Mouse (Mus musculus) stomach, embryonic 14.5 days (tissue): Measurements from ENCODE around the gene Ap1g1. TPM values are rescaled to one million over a fixed set of nuclear protein-coding genes. Genes with fewer than 3 reads are reported as not detected.

Experiments used
- ATAC-seq: fragments of 200-750 bp; cut with Nextera tagmentation; 2 replicates; pipeline ENCODE4 v1.8.0; 2017; ENCODE audit warnings: low read depth, moderate TSS enrichment; ENCODE audit not compliant: insufficient number of reproducible peaks, insufficient read depth, low FRiP score
- H3K27ac ChIP-seq: fragments of 300-500 bp; sonication (generic); 2 replicates; pipeline ENCODE4 v1.5.1; 2014; ENCODE audit warnings: mild to moderate bottlenecking, low read length, moderate library complexity, mixed read lengths
- H3K27me3 ChIP-seq: fragments of 300-500 bp; sonication (generic); 2 replicates; pipeline ENCODE4 v1.6.1; 2014; ENCODE audit warnings: low read length, control low read depth, mixed read lengths; ENCODE audit not compliant: control insufficient read depth, insufficient read depth
- H3K36me3 ChIP-seq: fragments of 300-500 bp; sonication (generic); 2 replicates; pipeline ENCODE4 v1.6.1; 2014; ENCODE audit warnings: mild to moderate bottlenecking, control low read depth, low read length, moderate library complexity, mixed read lengths; ENCODE audit not compliant: control insufficient read depth, insufficient read depth
- H3K4me1 ChIP-seq: fragments of 300-500 bp; sonication (generic); 2 replicates; pipeline ENCODE4 v1.6.1; 2014; ENCODE audit warnings: low read length, control low read depth, mixed read lengths; ENCODE audit not compliant: control insufficient read depth, insufficient read depth
- H3K4me2 ChIP-seq: fragments of 300-500 bp; sonication (generic); replicated peaks from 2 replicates; pipeline ENCODE4 v1.6.1; 2014; ENCODE audit warnings: low read depth, low read length, control low read depth
- H3K4me3 ChIP-seq: fragments of 300-500 bp; sonication (generic); 2 replicates; pipeline ENCODE4 v1.5.1; 2014; ENCODE audit warnings: low read depth, low read length, control low read depth
- H3K9ac ChIP-seq: fragments of 300-500 bp; sonication (generic); replicated peaks from 2 replicates; pipeline ENCODE4 v1.6.1; 2014; ENCODE audit warnings: low read depth, mild to moderate bottlenecking, control low read depth, low read length, moderate library complexity, mixed read lengths
- H3K9me3 ChIP-seq: fragments of 300-500 bp; sonication (generic); 2 replicates; pipeline ENCODE4 v1.6.1; 2016; ENCODE audit warnings: low read depth, low read length, control low read depth; ENCODE audit not compliant: control insufficient read depth
- WGBS: fragments of 180-500 bp; shearing (Covaris S2); extraction: QIAGEN DNeasy Blood & Tissue Kit; methylation state at CpG from one replicate; pipeline ENCODE4 v1.1.7; 2014; 5-methylcytosine and 5-hydroxymethylcytosine counted together
- polyA plus RNA-seq: library from polyadenylated mRNA; unstranded; fragments of >200 nt; fragmentation: Nextera tagmentation; extraction: Ambion mirVana; gene quantifications from 2 replicates; pipeline ENCODE4 v1.2.1, GENCODE M21; 2014

The Ap1g1 gene
- polyA plus RNA-seq, 1 experiment from 2014 or later: 39.2 TPM

DNA sequence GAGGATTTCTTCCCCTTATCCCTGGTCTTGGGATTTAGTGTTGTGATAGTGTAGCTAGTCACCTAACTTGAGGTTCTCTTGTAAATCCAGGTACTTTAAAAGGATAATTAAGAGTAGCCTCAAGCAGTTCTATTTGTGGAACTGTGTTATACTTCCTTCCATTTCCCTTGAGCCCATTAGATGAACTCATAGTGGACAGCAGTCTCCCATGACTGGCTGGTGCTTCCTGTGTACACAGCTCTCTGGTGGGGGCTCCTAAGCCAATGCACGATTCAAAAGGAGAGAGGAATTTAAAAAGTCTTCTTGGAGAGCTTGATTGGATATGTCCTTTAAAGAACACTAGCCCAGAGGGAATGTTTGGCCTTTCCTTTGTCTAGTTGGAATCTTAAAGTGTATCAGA lies 39.6 kb downstream of the Ap1g1 start:
- H3K9me3 ChIP-seq: no peaks in the 10 kb centered on the region
- no peaks in the 10 kb centered on the region for H3K36me3 ChIP-seq
- H3K27me3 ChIP-seq: no peaks in the 10 kb centered on the region
- no peak overlapping the region for H3K4me3 ChIP-seq
- H3K4me2 ChIP-seq: no peak overlapping the region
- H3K27ac ChIP-seq: no peak overlapping the region
- no peak overlapping the region for H3K9ac ChIP-seq
- 43% methylated on average over 1 of the region's 1 CpGs for WGBS
- no peak for ATAC-seq
- no peaks in the 10 kb centered on the region for H3K4me1 ChIP-seq

DNA sequence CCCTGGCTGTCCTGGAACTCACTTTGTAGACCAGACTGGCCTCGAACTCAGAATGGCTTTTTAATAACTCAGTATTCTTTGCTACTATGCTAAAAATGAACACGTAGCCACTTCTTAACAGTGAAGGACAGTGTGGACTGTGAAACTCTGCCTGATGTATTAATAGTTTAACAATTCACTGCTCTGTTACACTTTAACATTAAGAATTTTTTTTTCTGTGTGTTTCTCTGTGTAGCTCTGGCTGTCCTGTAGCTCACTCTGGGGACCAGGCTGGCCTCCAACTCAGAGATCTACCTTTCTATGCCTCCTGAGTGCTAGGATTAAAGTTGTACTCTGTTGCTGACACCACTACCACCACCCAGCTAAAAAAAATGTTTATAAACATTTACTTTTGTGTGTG lies 45.2 kb downstream of the Ap1g1 start:
- no peak overlapping the region for H3K27ac ChIP-seq
- WGBS: 89% methylated on average over 2 of the region's 2 CpGs
- no peaks in the 10 kb centered on the region for H3K27me3 ChIP-seq
- H3K4me1 ChIP-seq: no peaks in the 10 kb centered on the region
- no peak for ATAC-seq
- no peak overlapping the region for H3K4me2 ChIP-seq
- peaks cover 7% of the 10 kb centered on the region; the same call in 1 of the 2 replicates for H3K36me3 ChIP-seq
- no peak overlapping the region for H3K4me3 ChIP-seq
- H3K9ac ChIP-seq: no peak overlapping the region
- no peaks in the 10 kb centered on the region for H3K9me3 ChIP-seq

DNA sequence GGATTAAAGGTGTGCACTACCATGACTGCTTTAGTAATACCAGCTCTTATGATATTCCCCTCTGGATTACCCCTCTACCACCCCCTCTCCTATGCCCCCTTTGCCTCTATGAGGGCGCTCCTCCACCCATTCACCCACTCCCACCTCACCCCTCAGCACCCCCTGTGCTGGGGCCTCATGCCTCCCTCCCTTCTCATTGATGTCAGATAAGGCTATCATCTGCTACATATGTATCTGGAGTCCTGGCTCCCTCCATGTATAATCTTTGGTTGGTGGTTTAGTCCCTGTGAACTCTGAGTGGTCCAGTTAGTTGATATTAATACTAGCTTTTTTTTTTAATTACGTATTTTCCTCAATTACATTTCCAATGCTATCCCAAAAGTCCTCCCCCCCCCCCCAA lies 61.5 kb downstream of the Ap1g1 start:
- no peaks in the 10 kb centered on the region for H3K27me3 ChIP-seq
- ATAC-seq: no peak
- peaks cover 36% of the 10 kb centered on the region for H3K36me3 ChIP-seq
- 93% methylated on average over 2 of the region's 2 CpGs for WGBS
- no peak overlapping the region for H3K9ac ChIP-seq
- no peaks in the 10 kb centered on the region for H3K4me1 ChIP-seq
- no peaks in the 10 kb centered on the region for H3K9me3 ChIP-seq
- H3K4me2 ChIP-seq: no peak overlapping the region
- H3K27ac ChIP-seq: no peak overlapping the region
- H3K4me3 ChIP-seq: no peak overlapping the region

DNA sequence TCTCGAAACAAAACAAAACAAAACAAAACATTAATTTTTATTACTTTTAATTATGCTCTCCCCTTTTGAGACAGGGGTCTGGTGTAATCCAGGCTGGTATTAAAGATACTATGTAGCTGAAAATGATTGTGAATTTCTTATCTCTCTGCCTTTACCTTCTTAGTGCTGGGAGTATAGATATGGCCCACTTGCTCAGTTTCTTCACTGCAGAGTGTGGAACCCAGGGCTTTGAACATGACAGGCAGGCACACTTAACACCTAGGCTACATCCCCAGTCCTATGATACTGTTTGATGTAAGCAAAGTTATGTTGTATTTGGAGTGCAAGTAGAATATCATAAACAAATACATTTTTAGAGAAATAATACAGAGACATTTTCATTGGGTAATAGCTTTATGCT lies 64.1 kb downstream of the Ap1g1 start:
- H3K9me3 ChIP-seq: no peaks in the 10 kb centered on the region
- H3K4me1 ChIP-seq: no peaks in the 10 kb centered on the region
- ATAC-seq: no peak
- 93% methylated on average over 1 of the region's 1 CpGs for WGBS
- H3K27me3 ChIP-seq: no peaks in the 10 kb centered on the region
- no peak overlapping the region for H3K9ac ChIP-seq
- H3K4me2 ChIP-seq: no peak overlapping the region
- H3K36me3 ChIP-seq: peaks cover 40% of the 10 kb centered on the region
- H3K27ac ChIP-seq: no peak overlapping the region
- H3K4me3 ChIP-seq: no peak overlapping the region

DNA sequence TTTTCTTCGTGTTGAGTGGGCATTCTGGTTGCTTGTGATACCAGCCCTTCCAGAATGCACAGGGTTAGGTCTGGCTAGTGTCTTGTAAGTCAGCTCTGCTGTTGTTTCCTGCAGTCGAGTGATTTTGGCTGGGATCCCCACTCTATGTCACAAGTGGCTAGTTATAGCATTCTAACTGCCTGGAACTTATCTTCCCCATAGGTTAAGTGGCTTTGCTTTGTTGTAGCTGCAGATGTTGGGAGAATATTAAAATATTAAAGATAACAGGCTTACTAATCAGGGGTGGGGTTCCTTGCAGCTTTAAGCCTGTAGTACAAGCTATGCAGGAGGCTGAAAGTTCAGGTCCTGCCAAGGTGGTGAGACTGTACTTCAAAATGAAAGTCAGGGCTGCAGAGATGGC lies 69.5 kb downstream of the Ap1g1 start:
- 75% methylated on average over 2 of the region's 2 CpGs for WGBS
- H3K4me3 ChIP-seq: no peak overlapping the region
- no peaks in the 10 kb centered on the region for H3K4me1 ChIP-seq
- ATAC-seq: no peak
- no peak overlapping the region for H3K4me2 ChIP-seq
- H3K27ac ChIP-seq: no peak overlapping the region
- H3K9ac ChIP-seq: no peak overlapping the region
- H3K9me3 ChIP-seq: no peaks in the 10 kb centered on the region
- no peaks in the 10 kb centered on the region for H3K27me3 ChIP-seq
- H3K36me3 ChIP-seq: peaks cover 60% of the 10 kb centered on the region

DNA sequence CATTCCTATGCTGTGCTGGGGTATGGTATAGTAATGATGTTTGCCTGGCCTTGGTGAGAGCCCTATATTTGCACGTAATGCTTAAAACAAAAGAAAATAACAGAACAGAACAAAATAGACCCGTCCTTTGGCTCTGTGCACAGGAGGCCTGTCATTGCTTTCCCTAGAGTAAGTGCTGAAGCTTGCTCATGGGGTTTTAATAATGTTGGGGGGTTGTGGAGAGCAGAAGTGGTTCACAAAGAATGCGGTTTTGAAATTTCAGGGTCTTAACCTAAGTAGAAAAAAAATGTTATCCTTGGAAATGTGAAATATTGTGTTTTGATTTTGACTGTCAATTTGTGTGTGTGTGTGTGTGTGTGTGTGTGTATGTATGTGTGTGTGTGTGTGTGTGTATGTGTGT lies 70.6 kb downstream of the Ap1g1 start:
- WGBS: 84% methylated on average over 3 of the region's 3 CpGs
- H3K4me1 ChIP-seq: no peaks in the 10 kb centered on the region
- ATAC-seq: no peak
- H3K27ac ChIP-seq: no peak overlapping the region
- no peak overlapping the region for H3K9ac ChIP-seq
- H3K36me3 ChIP-seq: peaks cover 58% of the 10 kb centered on the region
- H3K27me3 ChIP-seq: no peaks in the 10 kb centered on the region
- no peak overlapping the region for H3K4me3 ChIP-seq
- H3K4me2 ChIP-seq: no peak overlapping the region
- no peaks in the 10 kb centered on the region for H3K9me3 ChIP-seq

DNA sequence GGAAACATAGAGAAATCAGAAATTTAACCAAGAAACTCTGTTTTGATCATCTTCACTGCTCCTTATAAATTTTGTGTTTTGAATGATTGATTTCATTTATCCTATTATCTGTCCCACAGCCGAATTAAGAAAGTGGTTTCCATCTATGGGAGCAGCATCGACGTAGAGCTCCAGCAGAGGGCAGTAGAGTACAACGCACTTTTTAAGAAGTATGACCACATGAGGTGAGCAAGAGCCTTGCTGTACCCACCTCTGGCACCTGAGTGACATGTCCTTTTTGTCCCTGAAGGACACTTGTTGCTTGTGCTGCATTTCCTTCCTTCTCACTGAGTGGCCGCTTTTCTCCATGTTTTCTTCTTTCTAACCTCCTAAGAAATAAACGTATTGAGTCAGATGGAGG lies 75.1 kb downstream of the Ap1g1 start:
- 43% methylated on average over 6 of the region's 6 CpGs for WGBS
- 0 out of 2 replicates have a peak, but pooled peaks have one; percentile 56 for ATAC-seq
- H3K36me3 ChIP-seq: peaks cover 68% of the 10 kb centered on the region

DNA sequence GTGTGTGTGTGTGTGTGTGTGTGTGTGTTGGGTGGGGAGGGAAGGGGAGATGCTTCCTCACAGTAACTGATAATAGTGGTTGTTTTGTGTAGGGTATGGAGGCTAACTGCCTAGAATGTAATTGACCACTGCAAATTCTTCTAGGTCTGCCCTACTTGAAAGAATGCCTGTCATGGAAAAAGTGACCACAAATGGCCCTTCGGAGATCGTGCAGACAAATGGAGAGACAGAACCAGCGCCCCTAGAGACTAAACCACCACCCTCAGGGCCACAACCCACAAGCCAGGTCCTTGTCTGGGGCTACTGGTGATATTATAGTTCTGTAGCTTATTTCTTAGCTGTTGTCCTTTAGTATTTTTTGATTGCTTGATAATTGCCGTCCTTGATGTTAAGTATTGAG lies 76.2 kb downstream of the Ap1g1 start:
- no peak overlapping the region for H3K9ac ChIP-seq
- no peak overlapping the region for H3K4me2 ChIP-seq
- 85% methylated on average over 4 of the region's 4 CpGs for WGBS
- H3K36me3 ChIP-seq: peaks cover 64% of the 10 kb centered on the region
- H3K4me3 ChIP-seq: no peak overlapping the region
- no peak overlapping the region for H3K27ac ChIP-seq
- no peaks in the 10 kb centered on the region for H3K4me1 ChIP-seq
- ATAC-seq: no peak
- no peaks in the 10 kb centered on the region for H3K27me3 ChIP-seq
- no peaks in the 10 kb centered on the region for H3K9me3 ChIP-seq

More for the DNA sequence above, 75.1 kb downstream of the Ap1g1 start:
- Histone ChIP-seq H3K9me3 (no peaks in the 10 kb centered on the region), H3K9ac (no peak overlapping the region), H3K4me3 (no peak overlapping the region), H3K4me2 (no peak overlapping the region), H3K4me1 (no peaks in the 10 kb centered on the region), H3K27me3 (no peaks in the 10 kb centered on the region), H3K27ac (no peak overlapping the region)

DNA sequence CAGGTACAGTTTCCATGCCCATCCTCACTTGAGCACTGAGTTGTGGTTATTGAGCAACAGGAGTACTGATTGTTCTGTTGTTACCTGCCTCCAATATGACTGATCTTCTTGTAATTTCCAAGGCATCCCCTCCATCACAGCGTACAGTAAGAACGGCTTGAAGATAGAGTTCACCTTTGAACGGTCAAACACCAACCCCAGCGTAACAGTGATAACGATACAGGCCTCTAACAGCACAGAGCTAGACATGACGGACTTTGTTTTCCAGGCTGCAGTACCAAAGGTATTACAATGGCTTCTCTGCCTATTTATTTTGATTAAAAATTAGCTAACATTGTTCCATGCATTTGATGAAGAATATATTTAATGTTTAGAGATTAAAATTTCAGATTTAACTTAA lies 77.1 kb downstream of the Ap1g1 start:
- H3K9ac ChIP-seq: no peak overlapping the region
- no peaks in the 10 kb centered on the region for H3K4me1 ChIP-seq
- WGBS: 92% methylated on average over 6 of the region's 6 CpGs
- H3K27ac ChIP-seq: no peak overlapping the region
- no peaks in the 10 kb centered on the region for H3K27me3 ChIP-seq
- H3K4me3 ChIP-seq: no peak overlapping the region
- H3K36me3 ChIP-seq: peaks cover 67% of the 10 kb centered on the region
- ATAC-seq: no peak
- no peak overlapping the region for H3K4me2 ChIP-seq
- no peaks in the 10 kb centered on the region for H3K9me3 ChIP-seq
